Mouse (Mus musculus): ENCODE measurements at regions not wholly inside any gene's neighbourhood (a gene's known extent, or its start where the extent isn't known, plus 50 kb on each side); places are given as distances from the start of the nearest gene placed in this dataset.

DNA sequence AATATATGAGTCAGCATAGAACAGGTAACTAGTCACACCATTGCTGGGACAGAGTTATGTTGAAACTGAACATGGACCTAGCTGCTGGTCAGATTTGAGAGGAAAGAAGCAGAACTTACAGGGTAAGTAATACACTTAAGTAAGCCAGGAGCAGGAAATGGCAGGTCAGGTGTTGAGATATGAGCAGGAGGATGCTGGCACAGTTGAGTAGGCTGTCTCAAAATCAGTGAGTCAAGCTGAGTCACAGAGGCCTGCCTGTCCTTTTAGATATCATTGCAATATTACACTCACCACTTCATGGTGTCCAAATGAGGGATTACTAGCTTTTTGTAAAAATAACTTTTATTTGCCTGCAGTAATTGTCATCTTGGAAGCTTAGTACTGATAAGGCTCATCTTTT is 182.6 kb upstream of the Kcnj3 start:
- in situ Hi-C loops (cut with MboI; ENCODE audit: low pct_ligation_motif_present, low pct_unique_long_range_greater_than_20kb, low sequenced_read_pairs) = no loop called here
- no peak overlapping the region for H3K9ac ChIP-seq (ENCODE audit: insufficient read depth, low read depth)
- no peak for DNase-seq (ENCODE audit: extremely low read depth)
- no peak overlapping the region for H3K4me3 ChIP-seq (replicated peaks in 1 of 3; ENCODE audit: low read depth in 2 of 3, low read length in 2 of 3, poor library complexity in 1 of 3)
- dilution Hi-C loops (cut with MboI; ENCODE audit: extremely low pct_ligation_motif_present, extremely low pct_unique_long_range_greater_than_20kb, low sequenced_read_pairs) = no loop called here
- no peaks in the 10 kb centered on the region for H3K36me3 ChIP-seq (replicated peaks in 1 of 2; ENCODE audit: control insufficient read depth in 1 of 2, insufficient read depth in 1 of 2, low read length in 1 of 2)
- H3K9me3 ChIP-seq (replicated peaks; ENCODE audit: low read length) = no peaks in the 10 kb centered on the region
- no peaks in the 10 kb centered on the region for H3K4me1 ChIP-seq (ENCODE audit: control insufficient read depth in 1 of 2, insufficient read depth in 2 of 2)
- no peak overlapping the region for H3K27ac ChIP-seq (ENCODE audit: insufficient read depth, low read depth)
- no peak overlapping the region for H3K4me2 ChIP-seq (ENCODE audit: insufficient read depth, low read depth, poor library complexity, severe bottlenecking)
- H3K27me3 ChIP-seq (replicated peaks) = no peaks in the 10 kb centered on the region
- H3K79me2 ChIP-seq (replicated peaks; ENCODE audit: control insufficient read depth, extremely low read depth, insufficient read depth, poor library complexity, severe bottlenecking) = no peaks in the 10 kb centered on the region
- TF ChIP-seq ZNF384 (IDR thresholded peaks at IDR 0.05; ENCODE audit: low read depth, low read length) = no peak
- TF ChIP-seq CHD1 (IDR thresholded peaks at IDR 0.05; ENCODE audit: low read depth, low read length) = no peak
- TF ChIP-seq EP300 (IDR thresholded peaks at IDR 0.05; ENCODE audit: low read length) = no peak
- TF ChIP-seq USF1 (IDR thresholded peaks at IDR 0.05; ENCODE audit: low read depth, low read length) = no peak
- TF ChIP-seq TCF12 (IDR thresholded peaks at IDR 0.05; ENCODE audit: low read depth, low read length) = no peak
- no peak for TF ChIP-seq SIN3A (IDR thresholded peaks at IDR 0.05; ENCODE audit: low read length)
- no peak for TF ChIP-seq IRF4 (IDR thresholded peaks at IDR 0.05; ENCODE audit: low read depth, low read length)
- no peak for TF ChIP-seq RAD21 (IDR thresholded peaks at IDR 0.05; ENCODE audit: low read depth, low read length)
- TF ChIP-seq HCFC1 (IDR thresholded peaks at IDR 0.05; ENCODE audit: low read depth, low read length) = no peak
- no peak for TF ChIP-seq MXI1 (IDR thresholded peaks at IDR 0.05; ENCODE audit: low read depth, low read length)
- no peak for TF ChIP-seq ZC3H11A (IDR thresholded peaks at IDR 0.05; ENCODE audit: low read depth, low read length)
- no peak for TF ChIP-seq USF2 (conservative IDR thresholded peaks at IDR 0.05; ENCODE audit: low read depth, low read length)
- no peak for TF ChIP-seq POLR2A (IDR thresholded peaks at IDR 0.05; ENCODE audit: low read depth, low read length)
- no peak for TF ChIP-seq MAFK (IDR thresholded peaks at IDR 0.05; ENCODE audit: insufficient replicate concordance, low read length)

- in situ Hi-C loops (cut with MboI; ENCODE audit: low pct_ligation_motif_present, low pct_unique_long_range_greater_than_20kb, low sequenced_read_pairs) = no loop called here
These were observed 173.0 kb upstream of the Kcnj3 start for GRCm38 (mm10) chr2:55262721-55263278.

More at GRCm38 (mm10) chr2:55262721-55263278, 173.0 kb upstream of the Kcnj3 start:
- no peaks in the 10 kb centered on the region for H3K79me2 ChIP-seq (replicated peaks; ENCODE audit: control insufficient read depth, extremely low read depth, insufficient read depth, poor library complexity, severe bottlenecking)
- H3K4me3 ChIP-seq (replicated peaks in 1 of 3; ENCODE audit: low read depth in 2 of 3, low read length in 2 of 3, poor library complexity in 1 of 3) = no peak overlapping the region
- H3K36me3 ChIP-seq (replicated peaks in 1 of 2; ENCODE audit: control insufficient read depth in 1 of 2, insufficient read depth in 1 of 2, low read length in 1 of 2) = no peaks in the 10 kb centered on the region
- dilution Hi-C loops (cut with MboI; ENCODE audit: extremely low pct_ligation_motif_present, extremely low pct_unique_long_range_greater_than_20kb, low sequenced_read_pairs) = no loop called here
- no peak overlapping the region for H3K9ac ChIP-seq (ENCODE audit: insufficient read depth, low read depth)
- no peaks in the 10 kb centered on the region for H3K4me1 ChIP-seq (ENCODE audit: control insufficient read depth in 1 of 2, insufficient read depth in 2 of 2)
- TF ChIP-seq JUN (IDR thresholded peaks at IDR 0.05; ENCODE audit: insufficient read depth, low read depth, low read length) (no peak), ZNF384 (IDR thresholded peaks at IDR 0.05; ENCODE audit: low read depth, low read length) (no peak), USF1 (IDR thresholded peaks at IDR 0.05; ENCODE audit: low read depth, low read length) (no peak), BHLHE40 (IDR thresholded peaks at IDR 0.05; ENCODE audit: low read depth, low read length) (no peak), ETS1 (conservative IDR thresholded peaks at IDR 0.05; ENCODE audit: low read depth, low read length) (no peak), SIN3A (IDR thresholded peaks at IDR 0.05; ENCODE audit: low read length) (no peak), ZMIZ1 (IDR thresholded peaks at IDR 0.05; ENCODE audit: low read depth, low read length) (no peak), NELFE (IDR thresholded peaks at IDR 0.05; ENCODE audit: low read depth, low read length) (no peak), TBP (conservative IDR thresholded peaks at IDR 0.05; ENCODE audit: low read depth, low read length) (no peak), ZC3H11A (IDR thresholded peaks at IDR 0.05; ENCODE audit: low read depth, low read length) (no peak)
- H3K4me2 ChIP-seq (ENCODE audit: insufficient read depth, low read depth, poor library complexity, severe bottlenecking) = no peak overlapping the region
- no peaks in the 10 kb centered on the region for H3K27me3 ChIP-seq (replicated peaks)
- no peak for DNase-seq (ENCODE audit: extremely low read depth)
- H3K27ac ChIP-seq (ENCODE audit: insufficient read depth, low read depth) = no peak overlapping the region
- peaks cover 2% of the 10 kb centered on the region for H3K9me3 ChIP-seq (replicated peaks; ENCODE audit: low read length)

Data from CH12.LX (cell line).